Mouse (Mus musculus) right cerebral cortex, postnatal 14 days (tissue): ENCODE data around the gene Tcf25.
"Not testable (repeated sequence)": the region's sequence is repeated elsewhere in the genome, so short reads cannot be mapped to it uniquely, and the experiment has no call there.

ENCODE experiments used
- DNase-seq: peaks from one replicate; pipeline ENCODE4 v3.0.0; 2022

Tcf25 gene

GRCm38 (mm10) chr8:123411781-123412327 lies 38.3 kb downstream of the Tcf25 start:
- no peak for DNase-seq

GRCm38 (mm10) chr8:123412560-123413170 lies 39.1 kb downstream of the Tcf25 start:
- DNase-seq, result peak; percentile 66

- no peak for DNase-seq
Observed at GRCm38 (mm10) chr8:123414255-123414654, 40.7 kb downstream of the Tcf25 start.

GRCm38 (mm10) chr8:123414997-123415696 lies 41.6 kb downstream of the Tcf25 start:
- DNase-seq, result not testable (repeated sequence)

- no peak for DNase-seq
Observed at GRCm38 (mm10) chr8:123415967-123416943, 42.7 kb downstream of the Tcf25 start.

GRCm38 (mm10) chr8:123416944-123417555 lies 43.5 kb downstream of the Tcf25 start:
- DNase-seq, result no peak

- DNase-seq, result no peak
Observed at GRCm38 (mm10) chr8:123419711-123420110, 46.2 kb downstream of the Tcf25 start.

- no peak for DNase-seq
Observed at GRCm38 (mm10) chr8:123420525-123421281, 47.1 kb downstream of the Tcf25 start.

GRCm38 (mm10) chr8:123421325-123421724 lies 47.8 kb downstream of the Tcf25 start:
- DNase-seq, result no peak

GRCm38 (mm10) chr8:123422056-123422780 lies 48.7 kb downstream of the Tcf25 start:
- DNase-seq, result peak; percentile 78

- DNase-seq, result no peak
Observed at GRCm38 (mm10) chr8:123422781-123423159, 49.2 kb downstream of the Tcf25 start.

- no peak for DNase-seq
Observed at GRCm38 (mm10) chr8:123423441-123423840, 49.9 kb downstream of the Tcf25 start, which contains the start of gene Def8. Gene Def8, plus strand, starts transcription at chr8:123423527.

- no peak for DNase-seq
Observed at GRCm38 (mm10) chr8:123426511-123427509, 53.3 kb downstream of the Tcf25 start.

GRCm38 (mm10) chr8:123427639-123428275 lies 54.2 kb downstream of the Tcf25 start:
- DNase-seq, result no peak

GRCm38 (mm10) chr8:123428343-123428893 lies 54.9 kb downstream of the Tcf25 start:
- DNase-seq, result no peak

GRCm38 (mm10) chr8:123428939-123429721 lies 55.6 kb downstream of the Tcf25 start:
- no peak for DNase-seq

GRCm38 (mm10) chr8:123429722-123430013 lies 56.1 kb downstream of the Tcf25 start:
- not testable (repeated sequence) for DNase-seq

- not testable (repeated sequence) for DNase-seq
Observed at GRCm38 (mm10) chr8:123430936-123431335, 57.4 kb downstream of the Tcf25 start.
